In genomic region chr4:46784430-46785049, GRCm38 (mm10) we compare ENCODE assay signal across 29 mouse cellular contexts.
DNase-seq lines count a peak whose midpoint lies in the region; ATAC-seq and TF ChIP-seq lines count a peak whose summit lies in the region.
"Had no signal": no experiment of that assay in that cellular context is flagged by ENCODE, and none has a peak within 500 bp of the region (broad histone marks: within the 10 kb centered on the region; RNA-seq: fewer than 3 reads in every experiment).

No protein-coding gene starts in this region.

- H3K9ac ChIP-seq in forebrain, embryonic 14.5 days (ENCODE audit: low read length) = no peak overlapping the region
- no peak overlapping the region for H3K9ac ChIP-seq in forebrain, embryonic 12.5 days
- H3K9ac ChIP-seq in hindbrain, postnatal 0 days (replicated peaks; ENCODE audit: low read length) = no peak overlapping the region
- H3K9ac ChIP-seq: limb, embryonic 15.5 days; liver, embryonic 13.5 days had no signal

- no peak overlapping the region for H3K4me3 ChIP-seq in forebrain, embryonic 14.5 days (ENCODE audit: low read depth, low read length)
- H3K4me3 ChIP-seq in forebrain, embryonic 12.5 days (replicated peaks) = no peak overlapping the region
- H3K4me3 ChIP-seq in layer of hippocampus, adult 2 months = no peak overlapping the region
- H3K4me3 ChIP-seq in hindbrain, postnatal 0 days (ENCODE audit: low read length) = no peak overlapping the region
- H3K4me3 ChIP-seq: gastrocnemius, adult 2 months; limb, embryonic 10.5 days; limb, embryonic 15.5 days; liver, embryonic 13.5 days had no signal

- no peak for TF ChIP-seq CTCF in layer of hippocampus, adult 2 months (conservative IDR thresholded peaks at IDR 0.05)
- TF ChIP-seq CTCF in brain, embryonic 14.5 days (IDR thresholded peaks at IDR 0.05; ENCODE audit: borderline replicate concordance, extremely low read depth, insufficient read depth, insufficient read length) = no peak
- no peak for TF ChIP-seq CTCF in hindbrain, postnatal 0 days (IDR thresholded peaks at IDR 0.05; ENCODE audit: low read depth)

- WGBS in forebrain, embryonic 14.5 days = 75% methylated on average over 14 of the region's 14 CpGs
- 88% methylated on average over 14 of the region's 14 CpGs for WGBS in forebrain, embryonic 12.5 days
- 73% methylated on average over 14 of the region's 14 CpGs for WGBS in hindbrain, postnatal 0 days

- H3K4me2 ChIP-seq in forebrain, embryonic 14.5 days (ENCODE audit: low read length) = no peak overlapping the region
- no peak overlapping the region for H3K4me2 ChIP-seq in forebrain, embryonic 12.5 days
- no peak overlapping the region for H3K4me2 ChIP-seq in hindbrain, postnatal 0 days (ENCODE audit: low read depth, low read length)
- H3K4me2 ChIP-seq: heart, embryonic 11.5 days; limb, embryonic 15.5 days; liver, embryonic 13.5 days had no signal

- no peaks in the 10 kb centered on the region for H3K9me3 ChIP-seq in forebrain, embryonic 14.5 days (replicated peaks; ENCODE audit: control insufficient read depth, low read length)
- no peaks in the 10 kb centered on the region for H3K9me3 ChIP-seq in forebrain, embryonic 12.5 days
- H3K9me3 ChIP-seq in hindbrain, postnatal 0 days (ENCODE audit: low read length) = no peaks in the 10 kb centered on the region
- H3K9me3 ChIP-seq: limb, embryonic 10.5 days; limb, embryonic 15.5 days; liver, embryonic 13.5 days had no signal

- no peaks in the 10 kb centered on the region for H3K36me3 ChIP-seq in forebrain, embryonic 14.5 days (ENCODE audit: control insufficient read depth, insufficient read depth, low read length)
- H3K36me3 ChIP-seq in forebrain, embryonic 12.5 days (replicated peaks) = no peaks in the 10 kb centered on the region
- no peaks in the 10 kb centered on the region; the same call in 1 of the 2 replicates for H3K36me3 ChIP-seq in hindbrain, postnatal 0 days (ENCODE audit: insufficient read depth, low read length)
- H3K36me3 ChIP-seq: G1E; limb, embryonic 10.5 days; limb, embryonic 15.5 days; liver, embryonic 13.5 days had no signal

- no peaks in the 10 kb centered on the region for H3K4me1 ChIP-seq in forebrain, embryonic 14.5 days (ENCODE audit: control insufficient read depth, insufficient read depth, low read length)
- H3K4me1 ChIP-seq in forebrain, embryonic 12.5 days = no peaks in the 10 kb centered on the region
- H3K4me1 ChIP-seq in hindbrain, postnatal 0 days (ENCODE audit: insufficient read depth, low read length) = no peaks in the 10 kb centered on the region
- H3K4me1 ChIP-seq: limb, embryonic 10.5 days; limb, embryonic 15.5 days; liver, embryonic 13.5 days had no signal

- H3K27me3 ChIP-seq in forebrain, embryonic 14.5 days (replicated peaks; ENCODE audit: control insufficient read depth, insufficient read depth, low read length) = no peaks in the 10 kb centered on the region
- H3K27me3 ChIP-seq in forebrain, embryonic 12.5 days = no peaks in the 10 kb centered on the region
- no peaks in the 10 kb centered on the region for H3K27me3 ChIP-seq in hindbrain, postnatal 0 days (ENCODE audit: insufficient read depth, low read length)
- H3K27me3 ChIP-seq: limb, embryonic 15.5 days; liver, embryonic 13.5 days had no signal

- DNase-seq in forebrain, embryonic 14.5 days (ENCODE audit: low spot score) = peak; percentile 24
- DNase-seq in layer of hippocampus, adult 2 months (ENCODE audit: low spot score in 2 of 2) = no peak
- no peak for DNase-seq in layer of hippocampus, adult 9-10 months (ENCODE audit: low spot score)
- DNase-seq in brain, embryonic 14.5 days (ENCODE audit: low read depth) = peak; percentile 61
- DNase-seq in hindbrain, postnatal 0 days (ENCODE audit: low spot score) = peak; percentile 25
- DNase-seq in thymus, postnatal 36 days = no peak
- no peak for DNase-seq in frontal cortex, postnatal 25 days (ENCODE audit: low spot score in 2 of 2)
- DNase-seq: adrenal gland, postnatal 10 days; cerebellum, adult 18-20 months; cerebellum, postnatal 10 days; gastrocnemius, adult 2 months; gastrocnemius, postnatal 36 days; heart, adult 18-20 months; heart, postnatal 36 days; kidney, adult 11 months; kidney, postnatal 14 days; liver, embryonic 13.5 days; lung, adult 18-20 months; midbrain, embryonic 14.5 days; retina, postnatal 1 day; right cerebral cortex, postnatal 14 days had no signal

- TF ChIP-seq POLR2A in brain, embryonic 14.5 days (IDR thresholded peaks at IDR 0.05; ENCODE audit: borderline replicate concordance, extremely low read depth, insufficient read depth, insufficient read length, poor library complexity, severe bottlenecking) = no peak

- no peak overlapping the region for H3K27ac ChIP-seq in forebrain, embryonic 14.5 days (ENCODE audit: low read depth, low read length)
- H3K27ac ChIP-seq in forebrain, embryonic 12.5 days = no peak overlapping the region
- H3K27ac ChIP-seq in layer of hippocampus, adult 2 months = peak overlapping the region; percentile 36
- H3K27ac ChIP-seq in hindbrain, postnatal 0 days = no peak overlapping the region
- H3K27ac ChIP-seq: gastrocnemius, adult 2 months; limb, embryonic 10.5 days; limb, embryonic 15.5 days; liver, embryonic 13.5 days; macrophage had no signal

- ATAC-seq in forebrain, embryonic 14.5 days = no peak; the same call in 1 of the 2 replicates
- no peak for ATAC-seq in forebrain, embryonic 12.5 days (ENCODE audit: low FRiP score)
- ATAC-seq in hindbrain, postnatal 0 days = no peak
- ATAC-seq: inflammation-experienced regulatory T-cells, adult 6 months; lung, postnatal 0 days had no signal

Comparison
In these comparisons a context has a peak if more than half of its experiments do, and no peak if none do; other contexts are left out.
1. DNase-seq: peak in forebrain, embryonic 14.5 days (single experiment), brain, embryonic 14.5 days (single experiment) and hindbrain, postnatal 0 days (single experiment); none in layer of hippocampus, adult 2 months (0 of 2), layer of hippocampus, adult 9-10 months (single experiment), thymus, postnatal 36 days (0 of 2) and frontal cortex, postnatal 25 days (0 of 2).